Mouse (Mus musculus) cerebellum, adult 2 months (tissue): ENCODE data around the gene D430041D05Rik. TPM values are rescaled to one million over a fixed set of nuclear protein-coding genes. Genes with fewer than 3 reads are reported as not detected.
A peak's percentile ranks its signal among the peaks of the same experiment; 100 is the strongest.

Experiments used
- DNase-seq, 2 experiments: peaks; one replicate each; pipeline ENCODE4 v3.0.0; 2021
- H3K27ac ChIP-seq: fragments of 200-500 bp; 2 replicates; pipeline ENCODE4 v1.5.1; 2012; ENCODE audit warnings: low read length, control low read depth, inconsistent platforms; ENCODE audit not compliant: insufficient read depth
- H3K27me3 ChIP-seq: fragments of 200-500 bp; 2 replicates; pipeline ENCODE4 v1.6.1; 2012; ENCODE audit warnings: inconsistent platforms, mild to moderate bottlenecking, low read length, moderate library complexity; ENCODE audit not compliant: control insufficient read depth, insufficient read depth
- H3K4me1 ChIP-seq: fragments of 200-500 bp; 2 replicates; pipeline ENCODE4 v1.6.1; 2011; ENCODE audit warnings: low read length; ENCODE audit not compliant: control insufficient read depth, insufficient read depth
- H3K4me3 ChIP-seq: fragments of 200-500 bp; replicated peaks from 2 replicates; pipeline ENCODE3; 2011; ENCODE audit warnings: mild to moderate bottlenecking, low read depth, low read length, control low read depth; ENCODE audit not compliant: insufficient read depth
- CTCF ChIP-seq: fragments of 200-500 bp; IDR thresholded peaks from 2 replicates; pipeline ENCODE4 v1.5.1; 2011; ENCODE audit warnings: low read depth, mild to moderate bottlenecking, control low read depth, low read length, moderate library complexity, borderline replicate concordance; ENCODE audit not compliant: insufficient read depth
- POLR2A ChIP-seq: fragments of 200-500 bp; IDR thresholded peaks from 2 replicates; pipeline ENCODE4 v1.6.1; 2011; ENCODE audit warnings: low read length, control low read depth, borderline replicate concordance; ENCODE audit not compliant: insufficient read depth
- WGBS: fragments of 180-500 bp; shearing (Covaris S2); methylation state at CpG from one replicate; pipeline ENCODE4 v1.1.7; 2018; 5-methylcytosine and 5-hydroxymethylcytosine counted together
- polyA plus RNA-seq: library from polyadenylated mRNA; depleted of rRNA; stranded (reverse); fragments of >200 nt; gene quantifications from 2 replicates; pipeline ENCODE4 v1.2.3, GENCODE M21; 2012

D430041D05Rik gene
- polyA plus RNA-seq, 1 experiment: 33.5 TPM

DNA sequence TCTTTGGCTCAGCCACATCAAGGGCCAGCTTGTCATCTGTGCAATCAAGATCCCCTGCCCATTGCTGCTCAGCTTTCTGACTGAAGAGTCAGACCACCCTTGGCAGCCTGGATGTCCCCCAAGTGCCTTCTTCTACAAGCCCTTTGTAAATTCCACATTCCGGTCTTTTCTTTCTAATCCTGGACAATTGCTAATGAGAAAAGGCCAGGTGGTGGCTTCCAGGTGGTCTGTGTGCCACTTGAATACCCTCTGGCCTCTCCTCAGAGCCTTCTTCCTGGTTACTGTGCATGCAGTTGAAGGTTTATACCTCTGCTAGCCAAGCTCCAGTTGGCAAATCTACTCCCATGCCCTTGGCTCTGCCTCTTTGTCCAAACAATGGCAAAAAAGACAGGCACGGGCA is 92.6 kb downstream of the D430041D05Rik start:
- Histone ChIP-seq H3K27ac (peak overlapping the region; percentile 72), H3K4me3 (no peak overlapping the region), H3K27me3 (no peaks in the 10 kb centered on the region), H3K4me1 (peaks cover 49% of the 10 kb centered on the region)
- TF ChIP-seq CTCF (no peak), POLR2A (no peak)
- WGBS: 12% methylated on average over 2 of the region's 2 CpGs
- DNase-seq: peak; percentile 54 to 70

DNA sequence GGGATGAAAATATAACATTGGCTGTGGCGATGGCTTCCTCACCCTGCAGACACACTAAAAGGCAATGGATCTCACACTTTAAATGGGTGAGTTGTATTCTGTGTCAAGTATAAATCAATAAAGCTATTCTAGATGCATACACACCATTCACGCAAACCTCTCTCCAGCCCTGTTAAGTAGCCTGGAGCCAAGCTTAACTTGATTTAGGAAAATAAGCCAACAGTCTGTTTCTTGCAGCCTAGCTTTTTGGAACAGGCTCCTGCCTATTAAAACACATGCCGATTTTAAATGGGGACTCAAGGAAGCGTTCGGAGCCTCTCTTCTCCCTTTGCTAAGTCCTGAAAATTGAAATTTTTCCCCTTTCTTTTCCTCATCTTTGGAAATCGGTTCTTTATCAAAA is 93.2 kb downstream of the D430041D05Rik start:
- Histone ChIP-seq H3K27me3 (no peaks in the 10 kb centered on the region), H3K4me3 (no peak overlapping the region), H3K4me1 (peaks cover 49% of the 10 kb centered on the region), H3K27ac (peak overlapping the region; percentile 81; the same call in 1 of the 2 replicates)
- TF ChIP-seq CTCF (no peak), POLR2A (no peak)
- WGBS: 15% methylated on average over 6 of the region's 6 CpGs
- peak in 1 of 2 experiments; percentile 59 for DNase-seq

DNA sequence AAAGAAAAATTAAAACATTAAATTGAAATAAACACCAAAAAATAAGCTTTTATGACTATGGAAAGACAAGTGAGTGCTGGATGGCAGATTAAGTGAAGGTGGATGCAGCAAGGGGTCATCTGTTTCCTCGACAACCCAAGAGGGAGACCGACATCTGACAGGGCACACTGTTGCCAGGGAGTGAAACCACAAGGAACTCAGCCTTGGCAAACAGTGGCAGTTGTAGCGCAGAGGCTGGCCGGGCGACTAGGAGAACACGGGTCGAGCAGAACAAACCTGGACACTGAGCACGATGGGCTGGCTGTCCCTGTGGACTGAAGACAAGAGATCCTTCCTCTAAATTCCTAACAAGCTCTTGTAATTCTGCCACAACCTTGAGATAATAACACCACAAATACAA is 94.3 kb downstream of the D430041D05Rik start:
- no peaks in the 10 kb centered on the region for H3K27me3 ChIP-seq
- no peak overlapping the region for H3K4me3 ChIP-seq
- no peak overlapping the region for H3K27ac ChIP-seq
- peak; percentile 32 to 64 for DNase-seq
- peaks cover 49% of the 10 kb centered on the region for H3K4me1 ChIP-seq
- WGBS: 14% methylated on average over 8 of the region's 8 CpGs
- no peak for TF ChIP-seq POLR2A
- TF ChIP-seq CTCF: no peak

DNA sequence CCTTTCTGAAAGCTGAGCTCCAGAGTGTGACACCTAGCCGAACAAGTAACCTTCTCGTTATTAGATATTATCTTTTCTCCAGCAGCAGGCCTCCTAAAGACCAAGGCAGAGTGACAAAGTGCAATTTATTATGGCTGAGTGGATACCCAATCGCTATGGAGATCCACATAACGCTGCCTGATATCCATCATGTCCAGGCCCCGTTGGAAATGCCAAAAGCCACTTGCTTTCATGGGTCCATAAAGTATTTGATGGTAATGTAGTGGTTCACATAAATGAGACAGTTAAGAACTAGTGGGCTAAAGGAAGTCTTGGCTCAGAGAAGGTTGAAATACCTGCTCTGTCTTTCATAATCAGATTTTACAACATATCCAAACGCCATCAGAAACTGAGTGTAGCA is 97.6 kb downstream of the D430041D05Rik start:
- no peaks in the 10 kb centered on the region for H3K27me3 ChIP-seq

DNA sequence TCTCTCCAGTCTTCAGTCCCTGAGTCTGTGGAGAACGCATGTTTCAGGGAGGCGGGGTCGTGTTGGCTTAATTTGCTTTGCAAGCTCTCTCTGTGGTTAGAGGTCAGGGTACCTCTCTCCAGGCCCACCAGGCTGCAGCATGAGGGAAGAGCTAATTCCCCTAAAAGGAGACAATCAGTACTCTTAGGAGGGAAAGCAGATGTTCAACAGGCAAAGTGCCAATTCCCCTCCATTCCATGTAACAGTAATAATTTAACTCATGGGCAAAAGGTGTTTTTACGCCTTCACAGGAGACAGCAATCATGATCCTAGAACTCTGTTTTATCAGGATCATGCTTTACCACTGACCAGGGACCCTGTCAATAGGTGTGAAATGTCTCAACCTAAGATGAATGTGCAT is 103.7 kb downstream of the D430041D05Rik start:
- no peak overlapping the region for H3K27ac ChIP-seq
- 68% methylated on average over 4 of the region's 4 CpGs for WGBS
- peaks cover 26% of the 10 kb centered on the region for H3K4me1 ChIP-seq
- H3K27me3 ChIP-seq: no peaks in the 10 kb centered on the region
- TF ChIP-seq POLR2A: no peak
- no peak for TF ChIP-seq CTCF
- DNase-seq: no peak
- no peak overlapping the region for H3K4me3 ChIP-seq

More for the DNA sequence above, 97.6 kb downstream of the D430041D05Rik start:
- 60% methylated on average over 6 of the region's 6 CpGs for WGBS
- no peak for TF ChIP-seq CTCF
- no peak for TF ChIP-seq POLR2A
- DNase-seq: no peak
- Histone ChIP-seq H3K27ac (no peak overlapping the region), H3K4me1 (peaks cover 30% of the 10 kb centered on the region), H3K4me3 (no peak overlapping the region)

DNA sequence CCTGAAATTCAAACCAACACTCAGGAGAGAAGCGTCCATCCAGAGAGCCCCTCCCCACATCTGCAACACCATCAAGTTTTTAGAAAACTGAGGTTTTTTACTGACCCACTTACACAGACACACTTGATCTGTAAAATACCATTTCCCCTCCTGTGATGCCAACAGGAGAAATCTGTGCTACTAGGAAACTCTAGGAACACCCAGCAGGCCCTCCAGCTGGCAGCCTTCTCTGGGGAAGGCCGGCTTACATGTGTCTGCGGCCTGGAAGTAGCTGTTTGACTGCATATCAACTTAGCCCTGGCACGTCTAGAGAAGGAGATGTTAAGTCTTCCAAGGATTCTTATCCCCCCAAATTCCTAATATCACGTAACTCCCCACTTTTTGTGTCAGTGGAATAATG is 105.1 kb downstream of the D430041D05Rik start:
- H3K4me1 ChIP-seq: peaks cover 26% of the 10 kb centered on the region
- H3K27me3 ChIP-seq: no peaks in the 10 kb centered on the region
- H3K27ac ChIP-seq: no peak overlapping the region
- TF ChIP-seq CTCF (no peak), POLR2A (no peak)
- WGBS: 40% methylated on average over 5 of the region's 5 CpGs
- H3K4me3 ChIP-seq: no peak overlapping the region
- DNase-seq: peak; percentile 41 to 59

- Histone ChIP-seq H3K4me1 (peaks cover 12% of the 10 kb centered on the region), H3K27me3 (no peaks in the 10 kb centered on the region), H3K4me3 (no peak overlapping the region), H3K27ac (no peak overlapping the region)
- DNase-seq: no peak
- 20% methylated on average over 1 of the region's 1 CpGs for WGBS
- TF ChIP-seq POLR2A (no peak), CTCF (no peak)
Observed at GRCm38 (mm10) chr2:104299912-104300311, 110.9 kb downstream of the D430041D05Rik start.

DNA sequence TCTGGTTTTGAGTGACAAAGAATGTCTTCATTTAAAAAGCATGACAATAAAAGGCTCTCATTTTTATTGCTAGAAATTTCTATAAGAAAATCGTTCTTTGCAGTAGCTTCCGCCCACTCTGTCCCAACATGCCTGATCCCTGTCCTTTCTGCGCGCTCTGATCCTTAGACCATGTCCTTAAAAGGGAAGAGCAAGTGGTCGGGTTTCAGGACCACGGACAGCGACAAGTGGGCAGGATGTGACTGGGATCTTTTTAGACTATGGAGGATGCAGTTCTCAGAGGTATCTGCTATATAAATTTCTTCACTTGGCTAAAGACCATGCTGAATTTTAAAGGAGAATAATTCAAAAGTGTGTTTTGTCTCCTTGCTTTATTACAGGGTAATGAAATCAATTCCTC is 111.7 kb downstream of the D430041D05Rik start:
- H3K4me1 ChIP-seq: peaks cover 6% of the 10 kb centered on the region
- no peak overlapping the region for H3K27ac ChIP-seq
- TF ChIP-seq CTCF (no peak), POLR2A (no peak)
- no peak overlapping the region for H3K4me3 ChIP-seq
- no peaks in the 10 kb centered on the region for H3K27me3 ChIP-seq
- no peak for DNase-seq
- 46% methylated on average over 7 of the region's 7 CpGs for WGBS

DNA sequence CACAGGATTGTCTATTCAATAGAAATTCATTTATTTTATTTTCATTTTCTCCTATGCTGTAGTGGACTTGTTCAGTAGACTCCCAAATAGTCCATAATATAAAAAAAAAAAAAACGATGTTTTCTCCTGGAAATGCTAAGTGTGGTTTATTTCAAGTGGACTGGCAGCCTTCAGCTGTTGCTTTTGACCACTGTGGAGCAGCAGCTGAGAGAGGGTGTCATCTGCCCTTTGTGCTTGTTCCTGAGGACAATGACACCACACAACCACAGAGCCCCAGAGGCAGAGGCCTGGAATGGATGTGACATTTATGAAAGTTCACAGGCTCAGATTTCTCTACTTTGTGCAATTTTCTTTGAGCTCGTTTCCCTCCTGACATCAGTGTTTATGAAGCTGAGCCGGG is 124.0 kb downstream of the D430041D05Rik start:
- DNase-seq: no peak
- peaks cover 3% of the 10 kb centered on the region; the same call in 1 of the 2 replicates for H3K4me1 ChIP-seq
- no peak overlapping the region for H3K27ac ChIP-seq
- no peaks in the 10 kb centered on the region for H3K27me3 ChIP-seq
- 73% methylated on average over 3 of the region's 3 CpGs for WGBS
- H3K4me3 ChIP-seq: no peak overlapping the region
- TF ChIP-seq POLR2A (no peak), CTCF (no peak)
